Mouse (Mus musculus) hindbrain, embryonic 11.5 days (tissue): ENCODE results near the gene Olfr1377. TPM values are rescaled to one million over a fixed set of nuclear protein-coding genes. Genes with fewer than 3 reads are reported as not detected.
A peak's percentile ranks its signal among the peaks of the same experiment; 100 is the strongest.
"Not testable (repeated sequence)": the region's sequence is repeated elsewhere in the genome, so short reads cannot be mapped to it uniquely, and the experiment has no call there.

Source experiments
- ATAC-seq: fragments of 200-750 bp; cut with Nextera tagmentation; 2 replicates; pipeline ENCODE4 v1.8.0; 2017; ENCODE audit warnings: mild to moderate bottlenecking, moderate TSS enrichment, moderate library complexity; ENCODE audit not compliant: low FRiP score
- DNase-seq: peaks from one replicate; pipeline ENCODE4 v3.0.0-alpha.2; 2015; ENCODE audit warnings: low spot score
- H3K27ac ChIP-seq: fragments of 300-500 bp; sonication (generic); 2 replicates; pipeline ENCODE4 v1.5.1; 2014; ENCODE audit warnings: mild to moderate bottlenecking, low read depth, low read length
- H3K27me3 ChIP-seq: fragments of 300-500 bp; sonication (generic); 2 replicates; pipeline ENCODE4 v1.6.1; 2014; ENCODE audit warnings: mild to moderate bottlenecking, low read length, moderate library complexity, mixed read lengths; ENCODE audit not compliant: control insufficient read depth, insufficient read depth
- H3K36me3 ChIP-seq: fragments of 300-500 bp; sonication (generic); 2 replicates; pipeline ENCODE4 v1.6.1; 2014; ENCODE audit warnings: mild to moderate bottlenecking, low read length, moderate library complexity, mixed read lengths; ENCODE audit not compliant: control insufficient read depth, insufficient read depth
- H3K4me1 ChIP-seq: fragments of 300-500 bp; sonication (generic); replicated peaks from 2 replicates; pipeline ENCODE4 v1.6.1; 2014; ENCODE audit warnings: low read length, mixed read lengths; ENCODE audit not compliant: control insufficient read depth, insufficient read depth
- H3K4me2 ChIP-seq: fragments of 300-500 bp; sonication (generic); replicated peaks from 2 replicates; pipeline ENCODE4 v1.6.1; 2014; ENCODE audit warnings: mild to moderate bottlenecking, low read depth, low read length
- H3K4me3 ChIP-seq: fragments of 300-500 bp; sonication (generic); 2 replicates; pipeline ENCODE4 v1.5.1; 2014; ENCODE audit warnings: low read depth, low read length
- H3K9ac ChIP-seq: fragments of 300-500 bp; sonication (generic); 2 replicates; pipeline ENCODE4 v1.6.1; 2014; ENCODE audit warnings: low read depth, low read length
- H3K9me3 ChIP-seq: fragments of 300-500 bp; sonication (generic); 2 replicates; pipeline ENCODE4 v1.6.1; 2016; ENCODE audit warnings: low read length; ENCODE audit not compliant: control insufficient read depth
- WGBS: fragments of 180-500 bp; shearing (Covaris S2); extraction: QIAGEN DNeasy Blood & Tissue Kit; methylation state at CpG from one replicate; pipeline ENCODE4 v1.1.7; 2014; 5-methylcytosine and 5-hydroxymethylcytosine counted together
- polyA plus RNA-seq: library from polyadenylated mRNA; unstranded; fragments of >200 nt; fragmentation: Nextera tagmentation; extraction: Ambion mirVana; gene quantifications from 2 replicates; pipeline ENCODE4 v1.2.1, GENCODE M21; 2014

The Olfr1377 gene
- polyA plus RNA-seq, 1 experiment from 2014 or later = not detected

DNA sequence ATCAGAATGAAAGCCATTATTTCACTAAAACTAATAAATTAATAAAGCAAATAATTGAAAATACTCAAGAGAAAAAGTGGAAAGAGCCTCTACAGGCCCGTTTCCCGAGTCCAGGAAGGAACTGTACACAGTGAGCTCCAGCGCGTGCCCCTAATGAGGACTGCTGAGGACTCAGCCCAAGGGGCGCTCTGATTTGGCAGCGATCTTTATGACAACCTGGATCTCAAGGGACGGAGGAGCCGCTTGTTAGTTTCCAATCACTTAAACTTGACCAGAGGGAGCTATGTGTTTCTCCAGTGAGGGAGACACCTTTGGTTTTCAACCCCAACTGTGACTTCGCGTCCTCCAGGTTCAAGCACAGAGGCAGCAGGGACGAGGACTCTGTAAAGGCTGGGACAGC lies 15.5 kb upstream of the Olfr1377 start, which contains the start of gene Olfr1378:
Olfr1378 (plus strand) TSS at position 301 of the 400 bp plus-strand sequence.
- no peaks in the 10 kb centered on the region for H3K9me3 ChIP-seq
- H3K4me2 ChIP-seq = no peak within 1 kb of the TSS
- 87% methylated on average over 11 of the region's 11 CpGs for WGBS
- H3K27ac ChIP-seq = no peak within 1 kb of the TSS
- no peak for DNase-seq
- no peaks in the 10 kb centered on the region for H3K27me3 ChIP-seq
- H3K36me3 ChIP-seq = no peaks in the 10 kb centered on the region
- no peak within 1 kb of the TSS for H3K4me3 ChIP-seq
- H3K4me1 ChIP-seq = no peaks in the 10 kb centered on the region
- no peak within 1 kb of the TSS for H3K9ac ChIP-seq
- no peak for ATAC-seq

DNA sequence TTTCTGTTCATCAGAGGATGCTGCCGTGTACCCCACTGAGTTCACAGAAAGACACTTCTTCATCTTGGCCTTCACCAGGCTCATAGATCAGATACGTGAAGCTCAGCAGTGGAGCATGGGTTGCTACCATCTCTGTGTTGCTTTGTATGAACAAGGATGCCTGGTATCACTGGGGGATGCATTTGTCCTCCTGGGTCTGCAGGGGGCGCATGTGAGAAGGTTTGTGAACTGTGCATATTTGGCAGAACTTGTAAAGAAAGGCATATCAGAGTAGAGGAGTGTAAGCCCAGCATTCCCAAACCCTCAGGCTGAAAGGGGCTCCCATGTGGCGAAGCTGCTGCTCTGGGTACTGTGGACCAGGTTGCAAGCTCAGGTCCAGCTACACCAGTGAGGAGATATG lies 4.6 kb upstream of the Olfr1377 start:
- Histone ChIP-seq H3K4me2 (no peak overlapping the region), H3K27ac (no peak overlapping the region), H3K27me3 (no peaks in the 10 kb centered on the region), H3K4me1 (no peaks in the 10 kb centered on the region), H3K9ac (no peak overlapping the region), H3K9me3 (no peaks in the 10 kb centered on the region), H3K4me3 (no peak overlapping the region), H3K36me3 (no peaks in the 10 kb centered on the region)
- 77% methylated on average over 4 of the region's 4 CpGs for WGBS
- ATAC-seq (no peak), DNase-seq (peak; percentile 17)

DNA sequence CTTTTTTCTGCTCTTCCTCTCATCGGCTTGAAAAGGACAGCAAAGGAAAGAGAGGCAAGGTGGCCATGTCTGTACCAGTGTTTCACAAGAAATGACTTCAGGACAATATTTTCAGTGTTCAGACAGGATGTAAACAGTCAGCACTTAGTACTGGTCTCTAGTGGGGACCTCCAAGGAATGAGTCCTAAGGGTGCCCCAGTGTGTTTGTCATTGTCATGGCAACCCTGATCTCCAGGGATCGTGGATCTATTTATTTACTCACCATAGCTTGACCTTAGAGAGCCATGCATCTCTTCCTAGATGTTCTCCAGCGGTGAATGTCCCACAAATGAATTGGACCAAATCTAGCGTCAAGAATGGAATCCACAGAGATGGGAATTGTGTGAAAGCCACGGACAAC lies 21.5 kb downstream of the Olfr1377 start, which contains the start of gene Olfr51:
Olfr51 (plus strand) TSS at position 301 of the 400 bp plus-strand sequence.
- ATAC-seq (no peak), DNase-seq (no peak)
- no peaks in the 10 kb centered on the region for H3K36me3 ChIP-seq
- H3K27me3 ChIP-seq = no peaks in the 10 kb centered on the region
- H3K9ac ChIP-seq = no peak within 1 kb of the TSS
- WGBS = 80% methylated on average over 5 of the region's 5 CpGs
- no peak within 1 kb of the TSS for H3K4me2 ChIP-seq
- no peak within 1 kb of the TSS for H3K27ac ChIP-seq
- H3K4me1 ChIP-seq = no peaks in the 10 kb centered on the region
- no peak within 1 kb of the TSS for H3K4me3 ChIP-seq
- H3K9me3 ChIP-seq = no peaks in the 10 kb centered on the region

DNA sequence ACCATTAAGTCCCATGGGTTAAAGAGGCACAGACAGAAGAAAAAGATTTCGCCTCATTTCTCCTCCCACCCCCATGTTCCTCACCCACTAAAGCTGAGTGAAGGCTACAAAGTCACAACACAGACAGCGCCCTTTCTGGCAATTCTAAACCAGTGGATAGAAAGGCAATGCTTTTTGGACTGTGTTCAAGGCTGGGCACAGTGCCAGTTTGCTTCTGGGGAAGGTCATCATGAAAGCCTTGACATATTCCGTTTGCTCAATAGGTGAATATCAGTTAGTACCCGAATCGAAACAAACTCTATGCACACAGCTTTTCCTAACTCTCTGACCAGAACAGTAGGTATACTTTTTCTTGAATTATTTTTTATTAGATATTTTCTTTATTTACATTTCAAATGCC lies 30.1 kb downstream of the Olfr1377 start:
- no peaks in the 10 kb centered on the region for H3K4me1 ChIP-seq
- WGBS = 89% methylated on average over 5 of the region's 5 CpGs
- DNase-seq = no peak
- no peaks in the 10 kb centered on the region for H3K9me3 ChIP-seq
- no peak overlapping the region for H3K4me3 ChIP-seq
- H3K4me2 ChIP-seq = no peak overlapping the region
- ATAC-seq = no peak
- no peak overlapping the region for H3K27ac ChIP-seq
- no peak overlapping the region for H3K9ac ChIP-seq
- H3K36me3 ChIP-seq = no peaks in the 10 kb centered on the region
- no peaks in the 10 kb centered on the region for H3K27me3 ChIP-seq

DNA sequence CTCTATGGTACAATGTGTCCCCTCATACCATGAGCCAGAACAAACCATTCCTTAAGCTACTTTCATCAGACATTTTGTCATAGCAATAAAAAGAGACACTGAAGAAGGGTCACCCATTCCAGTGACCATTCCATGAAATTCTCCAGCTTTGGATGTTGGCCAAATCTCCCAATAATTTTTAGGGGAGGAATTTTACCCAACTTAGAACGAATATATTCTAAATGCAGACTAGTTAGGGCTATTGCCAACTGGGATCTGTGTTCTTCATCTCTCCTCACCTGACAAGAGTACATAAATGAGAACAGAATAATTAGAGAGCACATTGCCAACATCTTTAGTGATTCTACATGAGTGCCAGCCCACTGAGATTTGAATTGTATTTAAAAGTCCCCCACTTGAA lies 32.2 kb downstream of the Olfr1377 start, which contains the start of gene Olfr54:
Olfr54 (plus strand) TSS at position 301 of the 400 bp plus-strand sequence.
- no peaks in the 10 kb centered on the region for H3K4me1 ChIP-seq
- no peak within 1 kb of the TSS for H3K4me2 ChIP-seq
- H3K27me3 ChIP-seq = no peaks in the 10 kb centered on the region
- H3K27ac ChIP-seq = no peak within 1 kb of the TSS
- no peak within 1 kb of the TSS for H3K9ac ChIP-seq
- ATAC-seq = no peak
- no peak for DNase-seq
- H3K9me3 ChIP-seq = no peaks in the 10 kb centered on the region
- no peaks in the 10 kb centered on the region for H3K36me3 ChIP-seq
- 87% methylated on average over 1 of the region's 1 CpGs for WGBS
- H3K4me3 ChIP-seq = no peak within 1 kb of the TSS

DNA sequence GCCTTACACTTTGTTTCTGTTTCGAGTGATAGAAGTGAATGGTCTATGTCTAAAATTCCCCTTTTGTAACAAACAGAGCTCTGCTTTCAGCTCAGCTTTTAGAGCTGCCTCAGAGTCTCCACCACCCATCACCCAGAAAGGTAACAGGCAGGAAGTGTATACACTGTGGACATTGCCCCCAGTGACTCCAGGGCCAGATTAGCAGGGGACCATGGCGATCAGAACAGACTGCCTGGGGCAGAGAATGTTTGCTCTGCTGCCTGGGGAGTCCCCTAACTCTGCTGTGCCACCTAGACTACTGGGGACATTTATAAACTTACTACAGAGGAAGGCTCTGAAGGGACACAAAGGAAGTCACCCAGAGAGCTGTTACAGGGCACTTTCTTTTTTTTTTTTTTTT lies 34.6 kb downstream of the Olfr1377 start:
- Histone ChIP-seq H3K27ac (no peak overlapping the region), H3K4me2 (no peak overlapping the region), H3K4me1 (no peaks in the 10 kb centered on the region), H3K9me3 (no peaks in the 10 kb centered on the region), H3K36me3 (no peaks in the 10 kb centered on the region), H3K4me3 (no peak overlapping the region), H3K27me3 (no peaks in the 10 kb centered on the region), H3K9ac (no peak overlapping the region)
- no peak for ATAC-seq
- WGBS = 49% methylated on average over 2 of the region's 2 CpGs
- no peak for DNase-seq

DNA sequence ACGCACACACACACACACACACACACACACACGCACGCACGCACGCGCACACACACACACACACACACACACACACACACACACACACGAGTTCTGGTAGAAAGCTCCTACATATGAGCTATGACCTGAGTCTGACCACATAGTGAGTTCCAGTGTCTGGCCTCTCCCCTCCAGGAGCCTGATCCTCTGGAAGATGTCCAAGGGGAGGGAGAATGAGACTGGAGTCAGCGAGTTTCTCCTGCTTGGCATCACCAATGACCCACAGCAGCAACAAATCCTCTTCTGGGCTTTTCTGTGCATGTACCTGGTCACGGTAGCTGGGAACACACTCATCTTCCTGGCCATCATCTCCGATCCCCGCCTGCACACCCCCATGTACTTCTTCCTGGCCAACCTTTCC lies 45.0 kb downstream of the Olfr1377 start:
- not testable (repeated sequence) for H3K9ac ChIP-seq, H3K9me3 ChIP-seq, H3K4me1 ChIP-seq, ATAC-seq, H3K4me3 ChIP-seq, H3K27me3 ChIP-seq, H3K27ac ChIP-seq, DNase-seq, H3K4me2 ChIP-seq, H3K36me3 ChIP-seq
- WGBS = 85% methylated on average over 11 of the region's 11 CpGs

DNA sequence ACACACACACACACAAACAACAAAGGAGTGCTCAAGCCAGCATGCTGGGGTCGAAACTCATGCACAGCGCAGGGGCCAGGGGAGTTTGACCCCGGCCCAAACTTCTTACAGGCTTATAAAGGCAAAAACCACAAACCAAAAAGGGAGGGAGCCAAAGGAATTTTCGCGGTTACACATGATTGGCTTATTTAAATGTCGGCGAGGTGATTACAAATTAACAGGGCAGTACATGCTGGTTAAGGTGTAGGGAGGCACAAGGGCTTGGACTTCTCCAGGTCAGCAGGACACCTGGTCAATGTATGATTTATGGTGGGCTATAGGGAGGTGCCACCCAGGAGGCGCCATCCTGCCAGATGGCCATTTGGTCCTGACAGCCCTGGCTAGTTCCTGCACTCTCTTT lies 47.6 kb downstream of the Olfr1377 start:
- not testable (repeated sequence) for H3K9me3 ChIP-seq, H3K36me3 ChIP-seq, H3K9ac ChIP-seq, H3K4me3 ChIP-seq, H3K27me3 ChIP-seq, DNase-seq, H3K4me2 ChIP-seq, ATAC-seq, H3K27ac ChIP-seq, H3K4me1 ChIP-seq
- WGBS = 80% methylated on average over 8 of the region's 8 CpGs

DNA sequence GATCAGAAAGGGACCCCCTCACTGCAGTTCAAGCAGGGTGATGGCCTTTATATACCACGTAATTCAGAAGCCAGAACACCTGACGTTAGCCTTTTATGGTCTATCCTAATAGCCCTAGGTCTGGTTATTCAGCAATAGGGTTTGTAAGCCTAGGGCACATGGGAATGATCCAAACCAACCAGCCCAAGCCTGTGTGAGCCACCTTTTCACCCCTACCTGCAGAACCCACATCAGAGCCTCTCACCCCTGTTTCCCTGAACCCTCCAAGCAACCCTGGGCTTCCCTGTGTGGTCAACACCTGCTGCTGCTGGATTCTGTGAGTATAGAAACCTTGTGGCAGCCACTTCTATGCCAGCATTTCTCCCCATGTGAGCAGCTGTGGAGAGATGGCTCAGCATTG lies 48.5 kb downstream of the Olfr1377 start:
- Histone ChIP-seq H3K9me3 (no peaks in the 10 kb centered on the region), H3K9ac (no peak overlapping the region), H3K4me2 (no peak overlapping the region), H3K4me1 (no peaks in the 10 kb centered on the region), H3K4me3 (no peak overlapping the region), H3K27ac (no peak overlapping the region), H3K27me3 (no peaks in the 10 kb centered on the region), H3K36me3 (no peaks in the 10 kb centered on the region)
- ATAC-seq (no peak), DNase-seq (no peak)
- 79% methylated on average over 2 of the region's 2 CpGs for WGBS
